Mouse (Mus musculus) left cerebral cortex, adult 8-10 months (tissue): ENCODE results near the gene Alg5. TPM values are rescaled to one million over a fixed set of nuclear protein-coding genes. Genes with fewer than 3 reads are reported as not detected.

ENCODE experiments used
- DNase-seq, 2 experiments: peaks; one replicate each; pipeline ENCODE4 v3.0.0; 2022; ENCODE audit warnings: low spot score in 2 of 2
- total RNA-seq, 4 experiments: library from RNA; stranded (reverse); gene quantifications; 2 replicates each; pipeline ENCODE4 v1.2.4; 2022

Alg5 gene
- total RNA-seq, 4 experiments from 2014 or later, result 13.7 to 23.2 (median 20.4) TPM

- DNase-seq, result no peak
Measured at GRCm38 (mm10) chr3:54791822-54792677, 56.7 kb downstream of the Alg5 start.

GRCm38 (mm10) chr3:54793762-54794161 lies 58.4 kb downstream of the Alg5 start:
- DNase-seq, result no peak

- no peak for DNase-seq
Measured at GRCm38 (mm10) chr3:54795379-54795778, 60.0 kb downstream of the Alg5 start.

GRCm38 (mm10) chr3:54795806-54796205 lies 60.5 kb downstream of the Alg5 start:
- no peak for DNase-seq

- peak; percentile 25 to 34 for DNase-seq
Measured at GRCm38 (mm10) chr3:54797211-54797610, 61.9 kb downstream of the Alg5 start.

Other genes with a start within 250 kb of the Alg5 start
- gene Supt20, start 42.7 kb upstream of the Alg5 start, total RNA-seq, result 10 to 100 TPM; 38.4 to 46.3 (median 41.1) TPM
- gene Gm21958, start 21.2 kb upstream of the Alg5 start, total RNA-seq, result not detected
- 10 to 100 TPM; 31.9 to 36.9 (median 34.7) TPM for gene Exosc8, start 146 bp upstream of the Alg5 start, total RNA-seq
- 10 to 100 TPM; 11.0 to 12.5 (median 11.6) TPM for gene Smad9, start 20.0 kb downstream of the Alg5 start, total RNA-seq
- 10 to 100 TPM; 35.3 to 57.7 (median 46.8) TPM for gene Rfxap, start 72.3 kb downstream of the Alg5 start, total RNA-seq
- gene Sertm1, start 180.3 kb downstream of the Alg5 start, total RNA-seq, result 10 to 100 TPM; 22.8 to 25.4 (median 23.5) TPM